Mouse (Mus musculus) neural tube, embryonic 11.5 days (tissue): Measurements from ENCODE around the gene Pou5f1. TPM values are rescaled to one million over a fixed set of nuclear protein-coding genes. Genes with fewer than 3 reads are reported as not detected.
A peak's percentile ranks its signal among the peaks of the same experiment; 100 is the strongest.
"Not testable (repeated sequence)": the region's sequence is repeated elsewhere in the genome, so short reads cannot be mapped to it uniquely, and the experiment has no call there.

Source experiments
- ATAC-seq: fragments of 200-750 bp; cut with Nextera tagmentation; 2 replicates; pipeline ENCODE4 v1.8.0; 2017; ENCODE audit warnings: moderate number of reproducible peaks, mild to moderate bottlenecking, moderate TSS enrichment, moderate library complexity; ENCODE audit not compliant: insufficient read depth, low FRiP score, low TSS enrichment
- DNase-seq: peaks from one replicate; pipeline ENCODE4 v3.0.0-alpha.2; 2015; ENCODE audit warnings: low spot score
- H3K27ac ChIP-seq: fragments of 300-500 bp; sonication (generic); 2 replicates; pipeline ENCODE4 v1.5.1; 2014; ENCODE audit warnings: low read depth, mild to moderate bottlenecking, low read length
- H3K27me3 ChIP-seq: fragments of 300-500 bp; sonication (generic); 2 replicates; pipeline ENCODE4 v1.6.1; 2014; ENCODE audit warnings: mild to moderate bottlenecking, low read length, mixed read lengths; ENCODE audit not compliant: control insufficient read depth, insufficient read depth
- H3K36me3 ChIP-seq: fragments of 300-500 bp; sonication (generic); 2 replicates; pipeline ENCODE4 v1.6.1; 2014; ENCODE audit warnings: mild to moderate bottlenecking, low read length, moderate library complexity, mixed read lengths; ENCODE audit not compliant: control insufficient read depth, insufficient read depth
- H3K4me1 ChIP-seq: fragments of 300-500 bp; sonication (generic); 2 replicates; pipeline ENCODE4 v1.6.1; 2014; ENCODE audit warnings: low read length, mixed read lengths; ENCODE audit not compliant: control insufficient read depth, insufficient read depth
- H3K4me2 ChIP-seq: fragments of 300-500 bp; sonication (generic); 2 replicates; pipeline ENCODE4 v1.6.1; 2014; ENCODE audit warnings: low read depth, mild to moderate bottlenecking, moderate library complexity
- H3K4me3 ChIP-seq: fragments of 300-500 bp; sonication (generic); 2 replicates; pipeline ENCODE4 v1.5.1; 2014; ENCODE audit warnings: low read depth, low read length
- H3K9ac ChIP-seq: fragments of 300-500 bp; sonication (generic); 2 replicates; pipeline ENCODE4 v1.6.1; 2014; ENCODE audit warnings: mild to moderate bottlenecking, low read length
- H3K9me3 ChIP-seq: fragments of 300-500 bp; sonication (generic); 2 replicates; pipeline ENCODE4 v1.6.1; 2016; ENCODE audit warnings: low read length; ENCODE audit not compliant: control insufficient read depth
- WGBS: fragments of 180-500 bp; shearing (Covaris S2); extraction: QIAGEN DNeasy Blood & Tissue Kit; methylation state at CpG from one replicate; pipeline ENCODE4 v1.1.7; 2014; 5-methylcytosine and 5-hydroxymethylcytosine counted together
- polyA plus RNA-seq: library from polyadenylated mRNA; unstranded; fragments of >200 nt; fragmentation: Nextera tagmentation; extraction: Ambion mirVana; gene quantifications from 2 replicates; pipeline ENCODE4 v1.2.1, GENCODE M21; 2014

Pou5f1 gene
- polyA plus RNA-seq, 1 experiment from 2014 or later, result not detected

GRCm38 (mm10) chr17:35507556-35508260 lies 1.9 kb downstream of the Pou5f1 start:
- no peaks in the 10 kb centered on the region for H3K36me3 ChIP-seq
- ATAC-seq (no peak), DNase-seq (no peak)
- no peak overlapping the region for H3K4me2 ChIP-seq
- 22% methylated on average over 13 of the region's 13 CpGs for WGBS
- H3K27ac ChIP-seq, result no peak overlapping the region
- H3K4me1 ChIP-seq, result 0 out of 2 replicates have a peak, but pooled peaks cover 3% of the 10 kb centered on the region
- H3K9me3 ChIP-seq, result no peaks in the 10 kb centered on the region
- H3K4me3 ChIP-seq, result no peak overlapping the region
- no peak overlapping the region for H3K9ac ChIP-seq
- H3K27me3 ChIP-seq, result peaks cover 19% of the 10 kb centered on the region

GRCm38 (mm10) chr17:35508279-35508678 lies 2.5 kb downstream of the Pou5f1 start:
- H3K9me3 ChIP-seq, ATAC-seq, H3K27ac ChIP-seq, H3K9ac ChIP-seq, H3K36me3 ChIP-seq, DNase-seq, H3K4me2 ChIP-seq, H3K4me1 ChIP-seq, H3K4me3 ChIP-seq: not testable (repeated sequence)
- 56% methylated on average over 4 of the region's 5 CpGs for WGBS
- peaks cover 19% of the 10 kb centered on the region for H3K27me3 ChIP-seq

DNA sequence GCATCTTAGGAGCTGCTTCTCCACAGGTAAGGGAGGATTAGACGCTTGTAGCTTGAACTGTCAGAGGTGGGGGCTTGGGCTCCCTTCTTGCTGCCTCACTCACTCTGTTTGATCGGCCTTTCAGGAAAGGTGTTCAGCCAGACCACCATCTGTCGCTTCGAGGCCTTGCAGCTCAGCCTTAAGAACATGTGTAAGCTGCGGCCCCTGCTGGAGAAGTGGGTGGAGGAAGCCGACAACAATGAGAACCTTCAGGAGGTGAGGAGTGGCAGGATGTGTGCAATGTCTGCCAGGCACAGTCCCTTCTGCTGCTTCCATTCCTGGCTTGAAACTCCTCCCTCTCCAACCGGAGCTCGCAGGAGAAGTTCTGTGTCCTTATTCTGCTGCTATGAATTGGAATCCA lies 3.5 kb downstream of the Pou5f1 start:
- peaks cover 19% of the 10 kb centered on the region for H3K27me3 ChIP-seq

GRCm38 (mm10) chr17:35512916-35513626 lies 7.3 kb downstream of the Pou5f1 start:
- H3K27me3 ChIP-seq, result no peaks in the 10 kb centered on the region
- no peak for DNase-seq
- H3K27ac ChIP-seq, result no peak overlapping the region
- H3K4me2 ChIP-seq, result no peak overlapping the region
- WGBS, result 92% methylated on average over 7 of the region's 7 CpGs
- no peak for ATAC-seq
- H3K36me3 ChIP-seq, result no peaks in the 10 kb centered on the region
- H3K9ac ChIP-seq, result no peak overlapping the region
- peaks cover 6% of the 10 kb centered on the region for H3K4me1 ChIP-seq
- H3K9me3 ChIP-seq, result no peaks in the 10 kb centered on the region
- H3K4me3 ChIP-seq, result no peak overlapping the region

More for the DNA sequence above, 3.5 kb downstream of the Pou5f1 start:
- no peak overlapping the region for H3K4me2 ChIP-seq
- H3K36me3 ChIP-seq, result no peaks in the 10 kb centered on the region
- H3K27ac ChIP-seq, result no peak overlapping the region
- no peak overlapping the region for H3K9ac ChIP-seq
- no peaks in the 10 kb centered on the region for H3K9me3 ChIP-seq
- H3K4me3 ChIP-seq, result no peak overlapping the region
- WGBS, result 53% methylated on average over 8 of the region's 8 CpGs
- 0 out of 2 replicates have a peak, but pooled peaks cover 3% of the 10 kb centered on the region for H3K4me1 ChIP-seq
- ATAC-seq (no peak), DNase-seq (peak; percentile 43)

DNA sequence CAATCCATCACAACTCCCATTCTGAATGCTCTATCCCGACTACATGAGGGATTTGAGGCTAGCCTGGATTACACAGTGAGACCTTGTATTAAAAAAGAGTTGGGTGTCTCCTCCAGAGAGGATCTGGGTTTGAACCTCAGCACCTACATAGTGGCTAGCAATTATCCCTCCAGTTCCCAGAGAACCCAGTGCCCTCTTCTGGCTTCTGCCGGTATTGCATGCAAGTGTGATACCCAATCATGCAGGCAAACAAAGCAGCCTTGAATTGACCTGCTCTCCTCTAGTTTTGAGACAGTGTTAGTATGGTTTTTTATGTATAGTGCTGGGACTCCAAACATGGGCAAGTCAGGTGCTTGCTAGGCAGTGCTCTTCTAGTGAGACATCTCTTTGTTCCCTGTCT lies 8.1 kb downstream of the Pou5f1 start:
- no peak for ATAC-seq
- DNase-seq, result peak; percentile 75
- no peaks in the 10 kb centered on the region for H3K9me3 ChIP-seq
- WGBS, result 18% methylated on average over 2 of the region's 2 CpGs
- no peak overlapping the region for H3K4me3 ChIP-seq
- no peaks in the 10 kb centered on the region for H3K27me3 ChIP-seq
- H3K9ac ChIP-seq, result no peak overlapping the region
- no peak overlapping the region for H3K4me2 ChIP-seq
- no peaks in the 10 kb centered on the region for H3K36me3 ChIP-seq
- H3K4me1 ChIP-seq, result peaks cover 6% of the 10 kb centered on the region
- no peak overlapping the region for H3K27ac ChIP-seq

GRCm38 (mm10) chr17:35514756-35515155 lies 8.9 kb downstream of the Pou5f1 start:
- no peak for DNase-seq
- no peak overlapping the region for H3K4me3 ChIP-seq

DNA sequence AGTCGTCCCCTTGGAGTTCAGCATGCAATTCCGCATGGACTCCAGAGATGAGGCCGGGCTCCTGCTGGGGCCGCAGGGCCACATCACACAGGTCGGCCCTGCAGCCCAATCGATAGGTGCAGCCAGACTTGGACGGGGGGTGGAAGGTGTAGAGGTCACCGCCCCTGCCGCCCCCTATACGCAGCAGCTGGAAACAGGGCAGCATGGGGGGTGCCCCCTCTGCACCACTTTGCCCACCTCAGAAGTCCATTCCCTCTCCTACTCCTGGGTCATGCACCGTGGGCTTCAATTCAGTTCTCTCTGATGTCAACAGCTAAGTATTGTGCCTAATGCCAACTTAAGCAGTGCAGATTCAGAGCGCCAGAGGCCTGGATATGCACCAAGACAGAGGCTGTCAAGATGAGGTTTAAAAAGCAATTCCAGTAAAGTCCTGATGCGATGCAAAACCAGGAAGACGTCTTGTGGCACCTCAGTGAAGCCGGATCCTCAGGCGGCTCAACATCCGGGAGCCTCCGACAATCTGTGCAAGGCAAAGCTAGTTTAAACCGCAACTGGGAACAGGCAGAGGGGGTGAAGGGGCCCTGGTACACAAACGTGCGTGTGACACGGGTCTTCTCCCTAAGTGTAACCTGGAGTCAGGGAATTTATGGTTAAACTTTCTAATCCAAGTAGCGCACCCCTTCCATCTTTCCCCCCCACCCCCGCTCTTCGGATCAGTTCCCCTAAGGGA lies 10.3 kb downstream of the Pou5f1 start:
- DNase-seq (peak; percentile 47), ATAC-seq (no peak)
- Histone ChIP-seq H3K4me2 (peak overlapping the region; percentile 72), H3K9me3 (no peaks in the 10 kb centered on the region), H3K27ac (no peak overlapping the region), H3K4me1 (peaks cover 6% of the 10 kb centered on the region), H3K9ac (peak overlapping the region; percentile 54), H3K27me3 (no peaks in the 10 kb centered on the region), H3K36me3 (no peaks in the 10 kb centered on the region), H3K4me3 (peak overlapping the region; percentile 56)
- WGBS, result 6% methylated on average over 25 of the region's 25 CpGs

More at GRCm38 (mm10) chr17:35514756-35515155, 8.9 kb downstream of the Pou5f1 start:
- H3K4me2 ChIP-seq, result peak overlapping the region; percentile 72; the same call in 1 of the 2 replicates
- no peak overlapping the region for H3K27ac ChIP-seq
- 41% methylated on average over 6 of the region's 6 CpGs for WGBS
- no peaks in the 10 kb centered on the region for H3K36me3 ChIP-seq
- peaks cover 6% of the 10 kb centered on the region for H3K4me1 ChIP-seq
- no peaks in the 10 kb centered on the region for H3K9me3 ChIP-seq
- H3K9ac ChIP-seq, result peak overlapping the region; percentile 1; the same call in 1 of the 2 replicates
- no peaks in the 10 kb centered on the region for H3K27me3 ChIP-seq
- no peak for ATAC-seq

DNA sequence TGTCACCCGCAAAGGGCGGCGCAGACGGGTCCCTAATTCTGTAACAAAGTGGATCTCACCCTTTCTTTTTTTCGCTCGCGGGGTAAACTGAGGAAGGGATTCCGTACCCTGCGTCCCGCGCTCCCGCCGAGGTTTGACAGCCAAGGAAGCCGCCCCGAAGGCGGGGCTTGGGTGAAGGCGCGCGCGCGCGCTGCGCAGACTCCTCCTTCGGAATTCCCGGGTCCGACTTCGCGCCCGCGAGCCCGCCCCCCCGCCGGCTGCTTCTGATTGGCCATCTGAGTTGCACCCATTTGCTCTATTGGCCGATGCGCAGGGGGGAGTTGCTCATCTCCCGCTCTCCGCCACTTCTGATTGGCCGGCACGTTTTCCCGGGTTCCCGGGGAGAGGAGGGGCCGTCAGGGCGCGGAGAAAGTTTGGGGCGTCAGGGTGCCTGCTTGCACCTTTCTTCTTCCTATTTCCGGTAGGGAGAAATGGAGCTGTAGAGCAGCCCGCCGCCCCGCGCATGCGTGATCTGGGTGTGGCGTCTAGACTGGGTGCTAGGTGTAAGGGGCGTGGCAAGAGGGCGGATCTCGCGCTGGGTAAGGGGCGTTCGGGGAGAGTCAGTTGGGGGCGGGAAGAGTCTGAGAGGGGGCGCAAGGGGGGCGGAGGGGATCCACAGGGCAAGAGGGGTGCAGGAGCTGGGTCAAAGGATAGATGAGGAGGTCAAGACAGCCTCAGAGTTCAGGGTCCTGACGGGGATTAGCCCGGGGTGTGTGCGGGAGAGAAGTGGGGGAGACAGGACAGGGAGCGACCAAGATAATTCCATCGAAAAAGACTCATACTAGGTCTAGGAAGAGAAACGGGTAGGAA lies 11.1 kb downstream of the Pou5f1 start, which contains the start of the genes Tcf19 and Cchcr1:
Gene Tcf19 (minus strand): TSS at position 173 of the 849 bp plus-strand sequence.
Gene Cchcr1 (plus strand): TSS at position 449 of the 849 bp plus-strand sequence.
- ATAC-seq (peak; percentile 92), DNase-seq (peak; percentile 97)
- H3K4me1 ChIP-seq, result peaks cover 6% of the 10 kb centered on the region
- WGBS, result 1% methylated on average over 67 of the region's 67 CpGs
- H3K27ac ChIP-seq, result 0 out of 2 replicates have a peak within 1 kb of the TSS, but pooled peaks have one; percentile 20
- H3K4me2 ChIP-seq, result peak within 1 kb of the TSS; percentile 72
- peak within 1 kb of the TSS; percentile 54 for H3K9ac ChIP-seq
- no peaks in the 10 kb centered on the region for H3K9me3 ChIP-seq
- H3K27me3 ChIP-seq, result no peaks in the 10 kb centered on the region
- H3K4me3 ChIP-seq, result peak within 1 kb of the TSS; percentile 56
- no peaks in the 10 kb centered on the region for H3K36me3 ChIP-seq
